Mouse (Mus musculus) limb, embryonic 13.5 days (tissue): Measurements from ENCODE around the gene Trdmt1. TPM values are rescaled to one million over a fixed set of nuclear protein-coding genes. Genes with fewer than 3 reads are reported as not detected.

ENCODE experiments used
- ATAC-seq: fragments of 200-750 bp; cut with Nextera tagmentation; 2 replicates; pipeline ENCODE4 v1.8.0; 2017; ENCODE audit warnings: low read depth, moderate number of reproducible peaks, moderate TSS enrichment; ENCODE audit not compliant: low FRiP score
- H3K27ac ChIP-seq: fragments of 300-500 bp; sonication (generic); 2 replicates; pipeline ENCODE4 v1.5.1; 2015; ENCODE audit warnings: inconsistent platforms, mild to moderate bottlenecking, moderate library complexity
- H3K27me3 ChIP-seq: fragments of 300-500 bp; sonication (generic); 2 replicates; pipeline ENCODE4 v1.6.1; 2015; ENCODE audit warnings: mild to moderate bottlenecking, inconsistent platforms
- H3K36me3 ChIP-seq: fragments of 300-500 bp; sonication (generic); 2 replicates; pipeline ENCODE4 v1.6.1; 2015; ENCODE audit warnings: inconsistent platforms, mild to moderate bottlenecking, moderate library complexity
- H3K4me1 ChIP-seq: fragments of 300-500 bp; sonication (generic); 2 replicates; pipeline ENCODE4 v1.6.1; 2015; ENCODE audit warnings: inconsistent platforms
- H3K4me2 ChIP-seq: fragments of 300-500 bp; sonication (generic); replicated peaks from 2 replicates; pipeline ENCODE4 v1.6.1; 2015; ENCODE audit warnings: inconsistent platforms, mild to moderate bottlenecking, moderate library complexity
- H3K4me3 ChIP-seq: fragments of 300-500 bp; sonication (generic); 2 replicates; pipeline ENCODE4 v1.5.1; 2015; ENCODE audit warnings: moderate library complexity, mild to moderate bottlenecking, inconsistent platforms
- H3K9ac ChIP-seq: fragments of 300-500 bp; sonication (generic); 2 replicates; pipeline ENCODE4 v1.6.1; 2015; ENCODE audit warnings: mild to moderate bottlenecking, inconsistent platforms
- H3K9me3 ChIP-seq: fragments of 300-500 bp; sonication (generic); 2 replicates; pipeline ENCODE4 v1.6.1; 2016; ENCODE audit warnings: inconsistent platforms
- WGBS: fragments of 180-500 bp; shearing (Covaris S2); methylation state at CpG from one replicate; pipeline ENCODE4 v1.1.7; 2015; 5-methylcytosine and 5-hydroxymethylcytosine counted together
- polyA plus RNA-seq: library from polyadenylated mRNA; unstranded; fragments of >200 nt; fragmentation: Nextera tagmentation; extraction: Ambion mirVana; gene quantifications from 2 replicates; pipeline ENCODE4 v1.2.1, GENCODE M21; 2015

Gene Trdmt1
- polyA plus RNA-seq, 1 experiment from 2014 or later = 10.2 TPM

GRCm38 (mm10) chr2:13484566-13484965, 59.9 kb downstream of the Trdmt1 start:
- H3K4me2 ChIP-seq = no peak overlapping the region
- 64% methylated on average over 3 of the region's 3 CpGs for WGBS
- no peaks in the 10 kb centered on the region for H3K36me3 ChIP-seq
- H3K9me3 ChIP-seq = no peaks in the 10 kb centered on the region
- H3K9ac ChIP-seq = no peak overlapping the region
- ATAC-seq = no peak
- H3K27me3 ChIP-seq = no peaks in the 10 kb centered on the region
- H3K4me3 ChIP-seq = no peak overlapping the region
- no peak overlapping the region for H3K27ac ChIP-seq
- no peaks in the 10 kb centered on the region for H3K4me1 ChIP-seq

GRCm38 (mm10) chr2:13480744-13481143, 63.7 kb downstream of the Trdmt1 start:
- Histone ChIP-seq H3K9me3 (no peaks in the 10 kb centered on the region), H3K27ac (no peak overlapping the region), H3K36me3 (no peaks in the 10 kb centered on the region), H3K27me3 (no peaks in the 10 kb centered on the region), H3K4me2 (no peak overlapping the region), H3K4me1 (no peaks in the 10 kb centered on the region), H3K9ac (no peak overlapping the region), H3K4me3 (no peak overlapping the region)
- ATAC-seq = no peak
- 65% methylated on average over 2 of the region's 2 CpGs for WGBS

- Histone ChIP-seq H3K9me3 (no peaks in the 10 kb centered on the region), H3K4me1 (no peaks in the 10 kb centered on the region), H3K4me2 (no peak overlapping the region), H3K27ac (no peak overlapping the region), H3K36me3 (no peaks in the 10 kb centered on the region), H3K4me3 (no peak overlapping the region), H3K27me3 (no peaks in the 10 kb centered on the region), H3K9ac (no peak overlapping the region)
- 63% methylated on average over 7 of the region's 7 CpGs for WGBS
- ATAC-seq = no peak
Observed at GRCm38 (mm10) chr2:13479165-13479564, 65.3 kb downstream of the Trdmt1 start.

GRCm38 (mm10) chr2:13470108-13470507, 74.4 kb downstream of the Trdmt1 start:
- H3K4me2 ChIP-seq = no peak overlapping the region
- no peak for ATAC-seq
- H3K27me3 ChIP-seq = no peaks in the 10 kb centered on the region
- no peak overlapping the region for H3K9ac ChIP-seq
- no peak overlapping the region for H3K4me3 ChIP-seq
- H3K9me3 ChIP-seq = no peaks in the 10 kb centered on the region
- H3K36me3 ChIP-seq = no peaks in the 10 kb centered on the region
- 86% methylated on average over 3 of the region's 3 CpGs for WGBS
- no peak overlapping the region for H3K27ac ChIP-seq
- no peaks in the 10 kb centered on the region for H3K4me1 ChIP-seq

GRCm38 (mm10) chr2:13469641-13470040, 74.8 kb downstream of the Trdmt1 start:
- ATAC-seq = no peak
- WGBS = 82% methylated on average over 4 of the region's 4 CpGs

GRCm38 (mm10) chr2:13466685-13467084, 77.8 kb downstream of the Trdmt1 start:
- Histone ChIP-seq H3K4me2 (no peak overlapping the region), H3K27me3 (no peaks in the 10 kb centered on the region), H3K36me3 (no peaks in the 10 kb centered on the region), H3K9ac (no peak overlapping the region), H3K27ac (no peak overlapping the region), H3K4me1 (no peaks in the 10 kb centered on the region), H3K4me3 (no peak overlapping the region), H3K9me3 (no peaks in the 10 kb centered on the region)
- WGBS = 86% methylated on average over 3 of the region's 3 CpGs
- ATAC-seq = no peak

More at GRCm38 (mm10) chr2:13469641-13470040, 74.8 kb downstream of the Trdmt1 start:
- Histone ChIP-seq H3K4me2 (no peak overlapping the region), H3K27ac (no peak overlapping the region), H3K27me3 (no peaks in the 10 kb centered on the region), H3K9ac (no peak overlapping the region), H3K4me1 (no peaks in the 10 kb centered on the region), H3K9me3 (no peaks in the 10 kb centered on the region), H3K36me3 (no peaks in the 10 kb centered on the region), H3K4me3 (no peak overlapping the region)

Other genes starting within 250 kb of the Trdmt1 start
- gene Cubn, start 52.9 kb downstream of the Trdmt1 start, polyA plus RNA-seq = 0.06 and 0.19 TPM in 2 replicates
- gene Vim, start 29.3 kb upstream of the Trdmt1 start, polyA plus RNA-seq = 863 and 871 TPM in 2 replicates
- 1.2 and 1.3 TPM in 2 replicates for gene St8sia6, start 249.4 kb upstream of the Trdmt1 start, polyA plus RNA-seq